Mouse (Mus musculus) thymus, adult 2 months (tissue): ENCODE results near the gene Babam2. TPM values are rescaled to one million over a fixed set of nuclear protein-coding genes. Genes with fewer than 3 reads are reported as not detected.

Experiments used
- DNase-seq: peaks from one replicate; pipeline ENCODE4 v3.0.0; 2021
- H3K27ac ChIP-seq: fragments of 200-500 bp; 2 replicates; pipeline ENCODE4 v1.5.1; 2012; ENCODE audit warnings: low read length, control low read depth; ENCODE audit not compliant: control insufficient read depth, insufficient read depth
- H3K27me3 ChIP-seq: fragments of 200-500 bp; 2 replicates; pipeline ENCODE4 v1.6.1; 2012; ENCODE audit warnings: mild to moderate bottlenecking, low read length, moderate library complexity, mixed read lengths; ENCODE audit not compliant: control insufficient read depth, insufficient read depth
- H3K36me3 ChIP-seq: fragments of 200-500 bp; 2 replicates; pipeline ENCODE4 v1.6.1; 2012; ENCODE audit warnings: mild to moderate bottlenecking, low read length, moderate library complexity; ENCODE audit not compliant: control insufficient read depth, insufficient read depth
- H3K4me1 ChIP-seq: fragments of 200-500 bp; replicated peaks from 2 replicates; pipeline ENCODE4 v1.6.1; 2012; ENCODE audit warnings: low read length; ENCODE audit not compliant: control insufficient read depth, insufficient read depth
- H3K4me3 ChIP-seq: fragments of 200-500 bp; 2 replicates; pipeline ENCODE4 v1.5.1; 2012; ENCODE audit warnings: mild to moderate bottlenecking, low read length, control low read depth, moderate library complexity; ENCODE audit not compliant: control insufficient read depth, insufficient read depth
- CTCF ChIP-seq: fragments of 200-500 bp; IDR thresholded peaks from 2 replicates; pipeline ENCODE4 v1.5.1; 2012; ENCODE audit warnings: mild to moderate bottlenecking, control low read depth, low read length, moderate library complexity, borderline replicate concordance; ENCODE audit not compliant: control insufficient read depth, poor library complexity, insufficient read depth; ENCODE audit errors: extremely low read depth
- POLR2A ChIP-seq: fragments of 200-500 bp; IDR thresholded peaks from 2 replicates; pipeline ENCODE4 v1.6.1; 2012; ENCODE audit warnings: mild to moderate bottlenecking, low read length, control low read depth, moderate library complexity; ENCODE audit not compliant: control insufficient read depth, poor library complexity, insufficient read depth; ENCODE audit errors: extremely low read depth
- WGBS: fragments of 180-500 bp; shearing (Covaris S2); methylation state at CpG from one replicate; pipeline ENCODE4 v1.1.7; 2018; 5-methylcytosine and 5-hydroxymethylcytosine counted together
- polyA plus RNA-seq: library from polyadenylated mRNA; depleted of rRNA; stranded (reverse); fragments of >200 nt; gene quantifications from 2 replicates; pipeline ENCODE4 v1.2.3, GENCODE M21; 2012

Babam2 gene
- polyA plus RNA-seq, 1 experiment = 16.1 TPM

DNA sequence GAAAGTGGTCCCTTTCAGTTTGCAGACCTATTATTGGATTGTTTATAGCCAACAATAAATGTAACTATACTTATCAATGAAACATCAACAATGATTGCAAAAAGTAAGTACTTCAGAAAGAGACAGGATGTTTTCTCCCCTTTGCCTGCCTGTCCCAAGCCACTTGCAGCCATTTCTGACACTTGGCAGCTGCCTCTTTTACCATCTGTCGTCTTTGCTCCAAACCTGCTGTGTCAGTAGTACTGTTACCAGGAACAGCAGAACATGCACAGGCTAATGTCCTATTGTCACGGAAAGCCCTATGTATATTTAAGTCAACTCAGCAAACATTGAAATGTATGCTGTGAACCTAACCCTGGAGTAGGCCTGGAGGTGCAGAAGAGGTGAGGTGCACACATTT, 339.4 kb downstream of the Babam2 start:
- TF ChIP-seq CTCF = no peak
- no peak for TF ChIP-seq POLR2A
- DNase-seq = no peak
- WGBS = 90% methylated on average over 2 of the region's 2 CpGs

GRCm38 (mm10) chr5:32037546-32037945, 340.1 kb downstream of the Babam2 start:
- TF ChIP-seq CTCF = no peak
- no peak for TF ChIP-seq POLR2A
- no peak for DNase-seq
- 96% methylated on average over 4 of the region's 4 CpGs for WGBS
- Histone ChIP-seq H3K4me1 (no peaks in the 10 kb centered on the region), H3K27me3 (no peaks in the 10 kb centered on the region), H3K4me3 (no peak overlapping the region), H3K36me3 (no peaks in the 10 kb centered on the region), H3K27ac (no peak overlapping the region)

More for the DNA sequence above, 339.4 kb downstream of the Babam2 start:
- H3K4me3 ChIP-seq = no peak overlapping the region
- H3K4me1 ChIP-seq = no peaks in the 10 kb centered on the region
- H3K27me3 ChIP-seq = no peaks in the 10 kb centered on the region
- no peaks in the 10 kb centered on the region for H3K36me3 ChIP-seq
- no peak overlapping the region for H3K27ac ChIP-seq

DNA sequence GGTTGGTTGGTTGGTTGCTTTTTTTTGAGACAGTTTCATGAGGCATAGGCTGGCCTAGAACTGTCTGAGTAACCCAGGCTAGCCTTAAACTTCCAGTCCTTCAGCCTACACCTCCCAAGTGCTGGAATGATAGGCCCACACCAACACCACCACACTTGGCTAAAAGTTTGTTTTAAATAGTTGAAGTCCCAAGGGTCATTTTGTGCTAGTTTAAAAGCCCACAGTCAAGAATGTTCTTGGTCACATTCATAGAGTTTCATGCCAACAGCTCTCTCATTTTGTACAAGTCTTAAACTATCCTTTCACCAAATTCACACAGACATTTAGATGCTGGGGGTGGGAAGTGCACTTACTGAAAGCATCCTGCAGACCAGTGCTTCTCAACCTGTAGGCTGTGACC, 341.5 kb downstream of the Babam2 start:
- no peak for DNase-seq
- no peak for TF ChIP-seq CTCF
- no peak for TF ChIP-seq POLR2A

GRCm38 (mm10) chr5:32039511-32039910, 342.0 kb downstream of the Babam2 start:
- Histone ChIP-seq H3K4me3 (no peak overlapping the region), H3K27me3 (no peaks in the 10 kb centered on the region), H3K36me3 (no peaks in the 10 kb centered on the region), H3K27ac (no peak overlapping the region), H3K4me1 (no peaks in the 10 kb centered on the region)
- TF ChIP-seq CTCF = no peak
- TF ChIP-seq POLR2A = no peak
- 98% methylated on average over 3 of the region's 3 CpGs for WGBS
- no peak for DNase-seq

More for the DNA sequence above, 341.5 kb downstream of the Babam2 start:
- H3K36me3 ChIP-seq = no peaks in the 10 kb centered on the region
- no peak overlapping the region for H3K27ac ChIP-seq
- H3K4me1 ChIP-seq = no peaks in the 10 kb centered on the region
- H3K4me3 ChIP-seq = no peak overlapping the region
- H3K27me3 ChIP-seq = no peaks in the 10 kb centered on the region

GRCm38 (mm10) chr5:32043153-32043552, 345.7 kb downstream of the Babam2 start:
- Histone ChIP-seq H3K4me3 (no peak overlapping the region), H3K27ac (no peak overlapping the region), H3K36me3 (no peaks in the 10 kb centered on the region), H3K27me3 (no peaks in the 10 kb centered on the region), H3K4me1 (no peaks in the 10 kb centered on the region)
- TF ChIP-seq CTCF = no peak
- TF ChIP-seq POLR2A = no peak
- no peak for DNase-seq
- WGBS = 92% methylated on average over 7 of the region's 7 CpGs

DNA sequence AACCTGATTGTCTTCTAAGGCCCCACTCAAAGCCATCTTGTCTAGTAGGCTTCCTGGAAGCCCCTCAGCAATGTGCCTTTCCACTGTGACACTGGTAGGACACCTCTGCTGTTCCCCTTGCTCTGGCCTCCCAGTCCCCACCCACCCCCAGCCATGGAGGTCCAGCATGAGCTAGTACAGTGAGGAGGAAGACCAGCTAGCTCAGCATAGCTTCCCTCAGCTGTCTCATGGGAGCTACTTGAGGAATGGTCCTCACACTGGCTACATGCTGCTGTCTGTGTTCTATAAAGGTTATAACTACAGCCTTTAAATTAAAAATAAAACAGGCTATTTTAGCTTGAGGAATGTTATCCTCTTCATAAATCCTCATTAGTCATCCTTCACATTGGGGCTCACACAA, 346.5 kb downstream of the Babam2 start:
- Histone ChIP-seq H3K27ac (no peak overlapping the region), H3K4me1 (no peaks in the 10 kb centered on the region), H3K27me3 (no peaks in the 10 kb centered on the region), H3K4me3 (no peak overlapping the region), H3K36me3 (no peaks in the 10 kb centered on the region)
- no peak for DNase-seq
- TF ChIP-seq POLR2A (no peak), CTCF (no peak)

GRCm38 (mm10) chr5:32051899-32052298, 354.4 kb downstream of the Babam2 start:
- Histone ChIP-seq H3K4me3 (no peak overlapping the region), H3K36me3 (no peaks in the 10 kb centered on the region), H3K4me1 (no peaks in the 10 kb centered on the region), H3K27me3 (no peaks in the 10 kb centered on the region), H3K27ac (no peak overlapping the region)
- WGBS = 100% methylated on average over 1 of the region's 1 CpGs
- no peak for DNase-seq
- TF ChIP-seq POLR2A (no peak), CTCF (no peak)
